Mouse (Mus musculus) layer of hippocampus, adult 8-10 months (tissue): ENCODE results near the gene Agbl3. TPM values are rescaled to one million over a fixed set of nuclear protein-coding genes. Genes with fewer than 3 reads are reported as not detected.
A peak's percentile ranks its signal among the peaks of the same experiment; 100 is the strongest.

ENCODE experiments used
- DNase-seq, 2 experiments: peaks; one replicate each; pipeline ENCODE4 v3.0.0; 2022; ENCODE audit warnings: low spot score in 2 of 2
- total RNA-seq, 4 experiments: library from RNA; stranded (reverse); gene quantifications; 2 replicates each; pipeline ENCODE4 v1.2.4; 2022

Agbl3 gene
- total RNA-seq, 4 experiments from 2014 or later, result 13.7 to 14.7 (median 14.2) TPM

- DNase-seq, result no peak
These were observed 16.6 kb downstream of the Agbl3 start for GRCm38 (mm10) chr6:34796881-34797280.

- DNase-seq, result no peak
These were observed 17.7 kb downstream of the Agbl3 start for GRCm38 (mm10) chr6:34797887-34798286.

GRCm38 (mm10) chr6:34805582-34805981 lies 25.4 kb downstream of the Agbl3 start:
- no peak for DNase-seq

GRCm38 (mm10) chr6:34810651-34811050 lies 30.4 kb downstream of the Agbl3 start:
- no peak for DNase-seq

GRCm38 (mm10) chr6:34824406-34824805 lies 44.2 kb downstream of the Agbl3 start:
- DNase-seq, result peak in 1 of 2 experiments; percentile 14

- no peak for DNase-seq
These were observed 52.1 kb downstream of the Agbl3 start for GRCm38 (mm10) chr6:34832352-34832751.

GRCm38 (mm10) chr6:34861546-34862053 lies 81.4 kb downstream of the Agbl3 start:
- DNase-seq, result no peak

- no peak for DNase-seq
These were observed 82.1 kb downstream of the Agbl3 start for GRCm38 (mm10) chr6:34862381-34862780.

GRCm38 (mm10) chr6:34862791-34863403 lies 82.7 kb downstream of the Agbl3 start, which contains the start of gene Tmem140:
Gene Tmem140 (plus strand): TSS chr6:34863146.
- DNase-seq, result no peak

GRCm38 (mm10) chr6:34863786-34864514 lies 83.7 kb downstream of the Agbl3 start:
- DNase-seq, result no peak

GRCm38 (mm10) chr6:34865213-34865612 lies 85.0 kb downstream of the Agbl3 start:
- no peak for DNase-seq

GRCm38 (mm10) chr6:34865711-34866593 lies 85.7 kb downstream of the Agbl3 start:
- no peak for DNase-seq

- no peak for DNase-seq
These were observed 86.6 kb downstream of the Agbl3 start for GRCm38 (mm10) chr6:34866786-34867185.

GRCm38 (mm10) chr6:34867301-34867994 lies 87.2 kb downstream of the Agbl3 start:
- DNase-seq, result no peak

GRCm38 (mm10) chr6:34867995-34868350 lies 87.7 kb downstream of the Agbl3 start:
- no peak for DNase-seq

GRCm38 (mm10) chr6:34868507-34869217 lies 88.4 kb downstream of the Agbl3 start:
- DNase-seq, result no peak

- no peak for DNase-seq
These were observed 89.1 kb downstream of the Agbl3 start for GRCm38 (mm10) chr6:34869225-34869915.

- DNase-seq, result no peak
These were observed 89.9 kb downstream of the Agbl3 start for GRCm38 (mm10) chr6:34870136-34870535.

GRCm38 (mm10) chr6:34870724-34871123 lies 90.5 kb downstream of the Agbl3 start:
- DNase-seq, result no peak

GRCm38 (mm10) chr6:34871929-34872328 lies 91.7 kb downstream of the Agbl3 start:
- no peak for DNase-seq
